Mouse (Mus musculus) testis, adult 2 months (tissue): ENCODE data around the gene Tmem51.

Source experiments
- CTCF ChIP-seq: fragments of 200-500 bp; IDR thresholded peaks from 2 replicates; pipeline ENCODE4 v1.5.1; 2012; ENCODE audit warnings: low read depth, mild to moderate bottlenecking, inconsistent platforms, low read length, moderate library complexity; ENCODE audit not compliant: control insufficient read depth, insufficient read depth, insufficient replicate concordance
- POLR2A ChIP-seq: fragments of 200-500 bp; IDR thresholded peaks from 2 replicates; pipeline ENCODE4 v1.6.1; 2012; ENCODE audit warnings: low read depth, mild to moderate bottlenecking, inconsistent platforms, low read length, moderate library complexity; ENCODE audit not compliant: control insufficient read depth

GRCm38 (mm10) chr4:142098303-142098702 is 14.2 kb upstream of the Tmem51 start:
- TF ChIP-seq CTCF (peak; percentile 35; the same call in 1 of the 2 replicates), POLR2A (no peak)
